In the genomic region with DNA sequence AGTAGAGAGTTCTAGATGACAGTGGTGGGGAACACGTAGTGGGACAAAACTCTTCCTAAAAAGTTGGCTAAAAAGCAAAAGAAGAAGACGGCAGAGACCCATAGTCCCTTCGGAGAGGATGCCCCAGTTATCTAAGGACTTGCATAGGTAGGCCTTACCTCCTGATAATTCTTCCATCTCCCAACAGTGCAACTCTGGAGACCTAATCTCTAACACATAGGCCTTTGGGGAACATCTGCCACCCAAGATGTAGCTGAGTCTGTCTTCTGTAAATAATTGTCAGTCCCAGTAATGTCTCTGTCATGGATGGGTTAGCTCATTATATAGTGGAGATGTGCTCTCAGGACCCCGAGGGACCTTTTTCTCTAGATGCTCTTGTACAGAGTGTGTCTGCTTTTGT, we compare ENCODE assay signal across 22 mouse cellular contexts. TPM values are rescaled to one million over a fixed set of nuclear protein-coding genes. Genes with fewer than 3 reads are reported as not detected.
DNase-seq lines count a peak whose midpoint lies in the region; ATAC-seq and TF ChIP-seq lines count a peak whose summit lies in the region.
"Had no signal": no experiment of that assay in that cellular context is flagged by ENCODE, and none has a peak within 500 bp of the region (broad histone marks: within the 10 kb centered on the region; RNA-seq: fewer than 3 reads in every experiment).

No protein-coding gene starts in this region.

- 77% methylated on average over 4 of the region's 4 CpGs for WGBS in embryonic facial prominence, embryonic 14.5 days
- 85% methylated on average over 4 of the region's 4 CpGs for WGBS in embryonic facial prominence, embryonic 10.5 days
- WGBS in liver, embryonic 13.5 days (ENCODE audit: insufficient replicate concordance): 50% methylated on average over 4 of the region's 4 CpGs
- WGBS in liver, postnatal 0 days (ENCODE audit: insufficient replicate concordance): 75% methylated on average over 4 of the region's 4 CpGs
- WGBS in kidney, embryonic 16.5 days: 87% methylated on average over 4 of the region's 4 CpGs

- TF ChIP-seq CTCF in liver, postnatal 0 days (IDR thresholded peaks at IDR 0.05; ENCODE audit: low read depth): no peak

- peak; percentile 11 for DNase-seq in embryonic facial prominence, embryonic 14.5 days (ENCODE audit: low spot score)
- no peak for DNase-seq in embryonic facial prominence, embryonic 10.5 days (ENCODE audit: low spot score)
- peak; percentile 31 for DNase-seq in liver, embryonic 13.5 days
- no peak for DNase-seq in liver, postnatal 0 days
- DNase-seq in right cerebral cortex, postnatal 14 days: no peak
- no peak for DNase-seq in urinary bladder, postnatal 4 days (ENCODE audit: low spot score in 2 of 2)
- DNase-seq: adrenal gland, adult 8-10 months; adrenal gland, postnatal 36 days; B cell, adult 2 months; cerebellum, adult 2 months; cerebellum, postnatal 10 days; gastrocnemius, postnatal 14 days; heart, postnatal 4 days had no signal

- H3K27ac ChIP-seq in embryonic facial prominence, embryonic 14.5 days (replicated peaks; ENCODE audit: low read depth, low read length): no peak overlapping the region
- no peak overlapping the region for H3K27ac ChIP-seq in embryonic facial prominence, embryonic 10.5 days (replicated peaks)
- peak overlapping the region; percentile 76 for H3K27ac ChIP-seq in liver, embryonic 13.5 days
- H3K27ac ChIP-seq in liver, postnatal 0 days (ENCODE audit: low read depth): no peak overlapping the region
- no peak overlapping the region for H3K27ac ChIP-seq in kidney, embryonic 16.5 days (ENCODE audit: low read length)
- H3K27ac ChIP-seq: forebrain, embryonic 10.5 days; heart, embryonic 13.5 days; hindbrain, embryonic 12.5 days had no signal

- H3K4me2 ChIP-seq in embryonic facial prominence, embryonic 14.5 days (ENCODE audit: low read depth, low read length): no peak overlapping the region
- peak overlapping the region; percentile 46 for H3K4me2 ChIP-seq in liver, embryonic 13.5 days
- H3K4me2 ChIP-seq in liver, postnatal 0 days (ENCODE audit: low read depth, low read length): peak overlapping the region; percentile 27; the same call in 1 of the 2 replicates
- no peak overlapping the region for H3K4me2 ChIP-seq in kidney, embryonic 16.5 days (replicated peaks; ENCODE audit: low read depth, low read length)
- H3K4me2 ChIP-seq: heart, embryonic 13.5 days; hindbrain, embryonic 12.5 days had no signal

- peak; percentile 90 for TF ChIP-seq EP300 in liver, postnatal 0 days (IDR thresholded peaks at IDR 0.05; ENCODE audit: low read depth)

- H3K4me3 ChIP-seq in embryonic facial prominence, embryonic 14.5 days (ENCODE audit: low read depth, low read length): no peak overlapping the region
- H3K4me3 ChIP-seq in embryonic facial prominence, embryonic 10.5 days: no peak overlapping the region
- peak overlapping the region; percentile 4 for H3K4me3 ChIP-seq in liver, embryonic 13.5 days (replicated peaks)
- no peak overlapping the region for H3K4me3 ChIP-seq in liver, postnatal 0 days (ENCODE audit: low read depth, low read length)
- no peak overlapping the region for H3K4me3 ChIP-seq in kidney, embryonic 16.5 days (ENCODE audit: low read length)
- H3K4me3 ChIP-seq: forebrain, embryonic 10.5 days; heart, embryonic 13.5 days; hindbrain, embryonic 12.5 days had no signal

- peak; percentile 15; the same call in 1 of the 2 replicates for ATAC-seq in embryonic facial prominence, embryonic 14.5 days (ENCODE audit: low read depth)
- ATAC-seq in erythroblast, adult 5-6 weeks (replicated peaks; ENCODE audit: low FRiP score, poor library complexity, severe bottlenecking): peak; percentile 75
- ATAC-seq in liver, embryonic 13.5 days (ENCODE audit: low read depth): peak; percentile 87
- peak; percentile 27; the same call in 1 of the 2 replicates for ATAC-seq in liver, postnatal 0 days
- no peak for ATAC-seq in kidney, embryonic 16.5 days (ENCODE audit: low FRiP score, low TSS enrichment)
- ATAC-seq: CD4-positive, CD25-positive, alpha-beta regulatory T cell, adult 4 months; forebrain, embryonic 14.5 days; hindbrain, embryonic 16.5 days had no signal

- no peak overlapping the region for H3K9ac ChIP-seq in embryonic facial prominence, embryonic 14.5 days (ENCODE audit: low read depth, low read length)
- H3K9ac ChIP-seq in liver, embryonic 13.5 days: peak overlapping the region; percentile 60
- no peak overlapping the region for H3K9ac ChIP-seq in liver, postnatal 0 days (replicated peaks)
- H3K9ac ChIP-seq in kidney, embryonic 16.5 days (replicated peaks; ENCODE audit: low read length): no peak overlapping the region
- H3K9ac ChIP-seq: heart, embryonic 13.5 days; hindbrain, embryonic 12.5 days had no signal

- peaks cover 2% of the 10 kb centered on the region; the same call in 1 of the 2 replicates for H3K4me1 ChIP-seq in embryonic facial prominence, embryonic 14.5 days (ENCODE audit: control insufficient read depth, insufficient read depth, low read length)
- H3K4me1 ChIP-seq in embryonic facial prominence, embryonic 10.5 days: peaks cover 4% of the 10 kb centered on the region
- peaks cover 79% of the 10 kb centered on the region for H3K4me1 ChIP-seq in liver, embryonic 13.5 days (replicated peaks)
- peaks cover 10% of the 10 kb centered on the region for H3K4me1 ChIP-seq in liver, postnatal 0 days (ENCODE audit: insufficient read depth)
- H3K4me1 ChIP-seq in kidney, embryonic 16.5 days (ENCODE audit: insufficient read depth, low read length): 0 out of 2 replicates have a peak, but pooled peaks cover 2% of the 10 kb centered on the region

- H3K27me3 ChIP-seq in embryonic facial prominence, embryonic 14.5 days (replicated peaks; ENCODE audit: control insufficient read depth, insufficient read depth, low read length): peaks cover 6% of the 10 kb centered on the region; the same call in 1 of the 2 replicates
- H3K27me3 ChIP-seq in embryonic facial prominence, embryonic 10.5 days (replicated peaks; ENCODE audit: low read depth, poor library complexity, severe bottlenecking): peaks cover 28% of the 10 kb centered on the region
- no peaks in the 10 kb centered on the region for H3K27me3 ChIP-seq in liver, embryonic 13.5 days
- no peaks in the 10 kb centered on the region for H3K27me3 ChIP-seq in liver, postnatal 0 days (ENCODE audit: insufficient read depth, low read length)
- no peaks in the 10 kb centered on the region for H3K27me3 ChIP-seq in kidney, embryonic 16.5 days (ENCODE audit: insufficient read depth, low read length)

- no peaks in the 10 kb centered on the region for H3K9me3 ChIP-seq in embryonic facial prominence, embryonic 14.5 days (ENCODE audit: control insufficient read depth, low read length)
- H3K9me3 ChIP-seq in embryonic facial prominence, embryonic 10.5 days: no peaks in the 10 kb centered on the region
- H3K9me3 ChIP-seq in liver, embryonic 13.5 days (replicated peaks): no peaks in the 10 kb centered on the region
- H3K9me3 ChIP-seq in liver, postnatal 0 days (ENCODE audit: low read length): no peaks in the 10 kb centered on the region
- H3K9me3 ChIP-seq in kidney, embryonic 16.5 days (ENCODE audit: low read length): no peaks in the 10 kb centered on the region
- H3K9me3 ChIP-seq: forebrain, embryonic 10.5 days; G1E; heart, embryonic 13.5 days; hindbrain, embryonic 12.5 days had no signal

- H3K36me3 ChIP-seq in embryonic facial prominence, embryonic 14.5 days (ENCODE audit: control insufficient read depth, insufficient read depth, low read length): no peaks in the 10 kb centered on the region
- H3K36me3 ChIP-seq in embryonic facial prominence, embryonic 10.5 days (replicated peaks): no peaks in the 10 kb centered on the region
- peaks cover 34% of the 10 kb centered on the region for H3K36me3 ChIP-seq in liver, embryonic 13.5 days
- peaks cover 3% of the 10 kb centered on the region; the same call in 1 of the 2 replicates for H3K36me3 ChIP-seq in liver, postnatal 0 days (replicated peaks; ENCODE audit: insufficient read depth, low read length)
- H3K36me3 ChIP-seq in kidney, embryonic 16.5 days (ENCODE audit: insufficient read depth, low read length): no peaks in the 10 kb centered on the region
- H3K36me3 ChIP-seq: forebrain, embryonic 10.5 days; heart, embryonic 13.5 days; hindbrain, embryonic 12.5 days had no signal

RNA-seq across cellular contexts. Expression of a gene that starts 6.6 kb away (rescaled TPM):
- polyA plus RNA-seq in embryonic facial prominence, embryonic 14.5 days (2014; fragmentation: Nextera tagmentation; extraction: Ambion mirVana): 4.3 and 4.6 TPM in 2 replicates
- 1.2 TPM in 2 replicates for polyA plus RNA-seq in embryonic facial prominence, embryonic 10.5 days (2016; fragmentation: Nextera tagmentation; extraction: Ambion mirVana)
- 45.3 and 71.3 TPM in 2 replicates for total RNA-seq in erythroblast, adult 5-6 weeks (2015; ENCODE audit: low replicate concordance)
- 51.8 and 56.7 TPM in 2 replicates for total RNA-seq in erythroblast, adult 5-6 weeks (2017; ENCODE audit: low replicate concordance)
- 4.7 and 6.0 TPM in 2 replicates for polyA plus RNA-seq in liver, embryonic 13.5 days (2015; fragmentation: Nextera tagmentation; extraction: Ambion mirVana)
- 2.4 and 2.7 TPM in 2 replicates for polyA plus RNA-seq in liver, postnatal 0 days (2015; fragmentation: Nextera tagmentation; extraction: Ambion mirVana)
- 1.4 and 2.5 TPM in 2 replicates for polyA plus RNA-seq in kidney, embryonic 16.5 days (2015; fragmentation: Nextera tagmentation; extraction: Ambion mirVana)

RNA-seq across cellular contexts. Expression of a gene that starts 58.9 kb away (rescaled TPM):
- polyA plus RNA-seq in embryonic facial prominence, embryonic 14.5 days (2014; fragmentation: Nextera tagmentation; extraction: Ambion mirVana): 116 and 122 TPM in 2 replicates
- polyA plus RNA-seq in embryonic facial prominence, embryonic 10.5 days (2016; fragmentation: Nextera tagmentation; extraction: Ambion mirVana): 135 and 137 TPM in 2 replicates
- total RNA-seq in erythroblast, adult 5-6 weeks (2015; ENCODE audit: low replicate concordance): 3.5 and 6.7 TPM in 2 replicates
- 7.6 and 14.5 TPM in 2 replicates for total RNA-seq in erythroblast, adult 5-6 weeks (2017; ENCODE audit: low replicate concordance)
- 54.1 and 55.9 TPM in 2 replicates for polyA plus RNA-seq in liver, embryonic 13.5 days (2015; fragmentation: Nextera tagmentation; extraction: Ambion mirVana)
- 45.5 and 45.6 TPM in 2 replicates for polyA plus RNA-seq in liver, postnatal 0 days (2015; fragmentation: Nextera tagmentation; extraction: Ambion mirVana)
- polyA plus RNA-seq in kidney, embryonic 16.5 days (2015; fragmentation: Nextera tagmentation; extraction: Ambion mirVana): 140 and 141 TPM in 2 replicates

Comparison
In these comparisons a context has a peak if more than half of its experiments do, and no peak if none do; other contexts are left out.
1. DNase-seq: peak in embryonic facial prominence, embryonic 14.5 days (single experiment) and liver, embryonic 13.5 days (single experiment); none in embryonic facial prominence, embryonic 10.5 days (single experiment), liver, postnatal 0 days (single experiment), right cerebral cortex, postnatal 14 days (single experiment) and urinary bladder, postnatal 4 days (0 of 2).
2. H3K4me2 ChIP-seq: peak in liver, embryonic 13.5 days (single experiment) and liver, postnatal 0 days (single experiment); none in embryonic facial prominence, embryonic 14.5 days (single experiment) and kidney, embryonic 16.5 days (single experiment).